Comparison of ENCODE assay signal across 11 mouse cellular contexts in the genomic region with DNA sequence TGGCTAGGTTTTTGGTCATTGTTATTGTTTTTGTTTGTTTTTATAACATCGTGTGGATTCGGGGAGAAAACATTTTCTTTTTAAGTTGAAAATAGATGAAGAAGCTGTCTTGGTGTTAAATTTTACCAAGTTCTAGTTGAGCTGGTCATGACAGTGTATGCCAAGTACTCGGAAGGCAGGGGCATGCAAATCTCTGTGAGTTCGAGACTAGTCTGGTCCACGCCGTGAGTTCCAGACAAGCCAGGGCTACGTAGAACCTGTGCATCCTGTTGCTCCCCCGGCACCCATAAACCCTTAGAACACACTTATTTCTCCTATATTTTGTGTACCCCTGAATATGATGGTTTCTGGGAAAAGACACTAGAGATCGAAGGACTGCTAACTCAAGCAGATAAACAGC. TPM values are rescaled to one million over a fixed set of nuclear protein-coding genes. Genes with fewer than 3 reads are reported as not detected.
DNase-seq lines count a peak whose midpoint lies in the region; ATAC-seq and TF ChIP-seq lines count a peak whose summit lies in the region.
"Had no signal": no experiment of that assay in that cellular context is flagged by ENCODE, and none has a peak within 500 bp of the region (broad histone marks: within the 10 kb centered on the region; RNA-seq: fewer than 3 reads in every experiment).

No protein-coding gene starts in this region.

- peak overlapping the region; percentile 87 for H3K4me2 ChIP-seq in forebrain, embryonic 13.5 days
- peak overlapping the region; percentile 88 for H3K4me2 ChIP-seq in liver, embryonic 12.5 days
- H3K4me2 ChIP-seq in stomach, postnatal 0 days (replicated peaks; ENCODE audit: low read depth): peak overlapping the region; percentile 91

- H3K4me3 ChIP-seq in spleen, adult 2 months (ENCODE audit: extremely low read depth, insufficient read depth, insufficient read length): peak overlapping the region; percentile 12; the same call in 1 of the 2 replicates
- peak overlapping the region; percentile 89 for H3K4me3 ChIP-seq in forebrain, embryonic 13.5 days
- peak overlapping the region; percentile 90 for H3K4me3 ChIP-seq in liver, embryonic 12.5 days
- H3K4me3 ChIP-seq in stomach, postnatal 0 days (ENCODE audit: low read depth, low read length): peak overlapping the region; percentile 68; the same call in 1 of the 2 replicates

- no peak for TF ChIP-seq POLR2A in spleen, adult 2 months (IDR thresholded peaks at IDR 0.05; ENCODE audit: low read depth, low read length)

- 60% methylated on average over 9 of the region's 9 CpGs for WGBS in spleen, adult 2 months
- 62% methylated on average over 9 of the region's 9 CpGs for WGBS in forebrain, embryonic 13.5 days
- WGBS in liver, embryonic 12.5 days (ENCODE audit: insufficient replicate concordance): 40% methylated on average over 9 of the region's 9 CpGs
- 59% methylated on average over 9 of the region's 9 CpGs for WGBS in stomach, postnatal 0 days

- no peak overlapping the region for H3K27ac ChIP-seq in spleen, adult 2 months (ENCODE audit: insufficient read depth, low read length)
- no peak overlapping the region for H3K27ac ChIP-seq in forebrain, embryonic 13.5 days
- peak overlapping the region; percentile 73 for H3K27ac ChIP-seq in liver, embryonic 12.5 days
- H3K27ac ChIP-seq in stomach, postnatal 0 days (replicated peaks): no peak overlapping the region

- H3K4me1 ChIP-seq in spleen, adult 2 months (ENCODE audit: control insufficient read depth, insufficient read depth, insufficient read length): peaks cover 5% of the 10 kb centered on the region; the same call in 1 of the 2 replicates
- H3K4me1 ChIP-seq in forebrain, embryonic 13.5 days: peaks cover 19% of the 10 kb centered on the region
- peaks cover 32% of the 10 kb centered on the region for H3K4me1 ChIP-seq in liver, embryonic 12.5 days
- peaks cover 3% of the 10 kb centered on the region; the same call in 1 of the 2 replicates for H3K4me1 ChIP-seq in stomach, postnatal 0 days (replicated peaks; ENCODE audit: control insufficient read depth, insufficient read depth)

- no peaks in the 10 kb centered on the region for H3K9me3 ChIP-seq in forebrain, embryonic 13.5 days (replicated peaks)
- no peaks in the 10 kb centered on the region for H3K9me3 ChIP-seq in liver, embryonic 12.5 days (replicated peaks)
- H3K9me3 ChIP-seq in stomach, postnatal 0 days (ENCODE audit: control insufficient read depth, low read length): no peaks in the 10 kb centered on the region

- no peaks in the 10 kb centered on the region for H3K27me3 ChIP-seq in spleen, adult 2 months (ENCODE audit: control insufficient read depth, insufficient read depth, low read length)
- no peaks in the 10 kb centered on the region for H3K27me3 ChIP-seq in forebrain, embryonic 13.5 days
- no peaks in the 10 kb centered on the region for H3K27me3 ChIP-seq in liver, embryonic 12.5 days (replicated peaks)
- H3K27me3 ChIP-seq in stomach, postnatal 0 days (ENCODE audit: control insufficient read depth, insufficient read depth, low read length): no peaks in the 10 kb centered on the region

- DNase-seq in spleen, adult 2 months (ENCODE audit: low read depth in 1 of 2, low spot score in 2 of 2): no peak
- DNase-seq in spleen, adult 12 weeks (ENCODE audit: low spot score): no peak
- no peak for DNase-seq in stomach, postnatal 0 days (ENCODE audit: low spot score)
- no peak for DNase-seq in layer of hippocampus, adult 9-10 months (ENCODE audit: low spot score)
- no peak for DNase-seq in cerebellum, adult 9-11 months
- DNase-seq in gastrocnemius, adult 18-20 months (ENCODE audit: low spot score): no peak
- DNase-seq: adrenal gland, postnatal 10 days had no signal

- peak overlapping the region; percentile 74 for H3K9ac ChIP-seq in forebrain, embryonic 13.5 days
- peak overlapping the region; percentile 91 for H3K9ac ChIP-seq in liver, embryonic 12.5 days
- no peak overlapping the region for H3K9ac ChIP-seq in stomach, postnatal 0 days (ENCODE audit: low read length)

- no peak for ATAC-seq in forebrain, embryonic 13.5 days
- ATAC-seq in liver, embryonic 12.5 days: no peak
- no peak for ATAC-seq in stomach, postnatal 0 days (ENCODE audit: low FRiP score, low TSS enrichment)

- no peak for TF ChIP-seq CTCF in spleen, adult 2 months (IDR thresholded peaks at IDR 0.05; ENCODE audit: extremely low read depth, insufficient read depth, insufficient read length, insufficient replicate concordance)
- TF ChIP-seq CTCF in stomach, postnatal 0 days (IDR thresholded peaks at IDR 0.05; ENCODE audit: low read depth): no peak

- TF ChIP-seq EP300 in stomach, postnatal 0 days (optimal IDR thresholded peaks at IDR 0.05): no peak

- no peaks in the 10 kb centered on the region for H3K36me3 ChIP-seq in spleen, adult 2 months (ENCODE audit: control insufficient read depth, insufficient read depth, low read length)
- H3K36me3 ChIP-seq in forebrain, embryonic 13.5 days (ENCODE audit: poor library complexity, severe bottlenecking): peaks cover 27% of the 10 kb centered on the region
- peaks cover 42% of the 10 kb centered on the region for H3K36me3 ChIP-seq in liver, embryonic 12.5 days
- no peaks in the 10 kb centered on the region for H3K36me3 ChIP-seq in stomach, postnatal 0 days (ENCODE audit: control insufficient read depth, insufficient read depth, low read length)

RNA-seq across cellular contexts. Expression of a gene that starts 0.9 kb away (rescaled TPM):
- polyA plus RNA-seq in spleen, adult 2 months (2012; rRNA removed): 1.4 and 3.5 TPM in 2 replicates
- polyA plus RNA-seq in forebrain, embryonic 13.5 days (2015; fragmentation: Nextera tagmentation; extraction: Ambion mirVana): 19.7 and 20.8 TPM in 2 replicates
- polyA plus RNA-seq in liver, embryonic 12.5 days (2016; fragmentation: Nextera tagmentation; extraction: Ambion mirVana): 22.0 and 24.2 TPM in 2 replicates
- polyA plus RNA-seq in stomach, postnatal 0 days (2015; fragmentation: Nextera tagmentation; extraction: Ambion mirVana): 3.5 and 5.2 TPM in 2 replicates
- under 1 TPM; 0.17 to 0.18 TPM for total RNA-seq in gastrocnemius, adult 18-20 months (2021)

RNA-seq across cellular contexts. Expression of a gene that starts 1.0 kb away (rescaled TPM):
- 2.2 and 2.6 TPM in 2 replicates for polyA plus RNA-seq in spleen, adult 2 months (2012; rRNA removed)
- polyA plus RNA-seq in forebrain, embryonic 13.5 days (2015; fragmentation: Nextera tagmentation; extraction: Ambion mirVana): 10.5 and 12.5 TPM in 2 replicates
- 8.9 and 9.8 TPM in 2 replicates for polyA plus RNA-seq in liver, embryonic 12.5 days (2016; fragmentation: Nextera tagmentation; extraction: Ambion mirVana)
- polyA plus RNA-seq in stomach, postnatal 0 days (2015; fragmentation: Nextera tagmentation; extraction: Ambion mirVana): 8.9 and 11.7 TPM in 2 replicates
- total RNA-seq in gastrocnemius, adult 18-20 months (2021): 10 to 100 TPM; 12.3 to 13.5 TPM

RNA-seq across cellular contexts. Expression of a gene that starts 27.3 kb away (rescaled TPM):
- polyA plus RNA-seq in spleen, adult 2 months (2012; rRNA removed): not detected in 2 replicates
- not detected in 2 replicates for polyA plus RNA-seq in forebrain, embryonic 13.5 days (2015; fragmentation: Nextera tagmentation; extraction: Ambion mirVana)
- polyA plus RNA-seq in liver, embryonic 12.5 days (2016; fragmentation: Nextera tagmentation; extraction: Ambion mirVana): not detected in 2 replicates
- not detected in 2 replicates for polyA plus RNA-seq in stomach, postnatal 0 days (2015; fragmentation: Nextera tagmentation; extraction: Ambion mirVana)
- not detected for total RNA-seq in gastrocnemius, adult 18-20 months (2021)
- total RNA-seq: adrenal gland, postnatal 10 days; left cerebral cortex, postnatal 25 days had no signal
- polyA plus RNA-seq: small intestine, adult 2 months had no signal

RNA-seq across cellular contexts. Expression of a gene that starts 33.9 kb away (rescaled TPM):
- 22.7 and 30.7 TPM in 2 replicates for polyA plus RNA-seq in spleen, adult 2 months (2012; rRNA removed)
- 2.1 and 2.6 TPM in 2 replicates for polyA plus RNA-seq in forebrain, embryonic 13.5 days (2015; fragmentation: Nextera tagmentation; extraction: Ambion mirVana)
- polyA plus RNA-seq in liver, embryonic 12.5 days (2016; fragmentation: Nextera tagmentation; extraction: Ambion mirVana): 2.6 and 3.7 TPM in 2 replicates
- 5.0 and 5.7 TPM in 2 replicates for polyA plus RNA-seq in stomach, postnatal 0 days (2015; fragmentation: Nextera tagmentation; extraction: Ambion mirVana)
- total RNA-seq in gastrocnemius, adult 18-20 months (2021): not detected

RNA-seq across cellular contexts. Expression of a gene that starts 37.7 kb away (rescaled TPM):
- polyA plus RNA-seq in spleen, adult 2 months (2012; rRNA removed): 15.6 and 26.4 TPM in 2 replicates
- 6.4 and 8.0 TPM in 2 replicates for polyA plus RNA-seq in forebrain, embryonic 13.5 days (2015; fragmentation: Nextera tagmentation; extraction: Ambion mirVana)
- 7.5 and 7.6 TPM in 2 replicates for polyA plus RNA-seq in liver, embryonic 12.5 days (2016; fragmentation: Nextera tagmentation; extraction: Ambion mirVana)
- 2.9 and 3.2 TPM in 2 replicates for polyA plus RNA-seq in stomach, postnatal 0 days (2015; fragmentation: Nextera tagmentation; extraction: Ambion mirVana)
- 10 to 100 TPM; 11.5 to 13.8 TPM for total RNA-seq in gastrocnemius, adult 18-20 months (2021)

Comparison
In these comparisons a context has a peak if more than half of its experiments do, and no peak if none do; other contexts are left out.
1. H3K4me3 ChIP-seq: peak in every context shown above with its lines; median percentile 90 in liver, embryonic 12.5 days; 89 in forebrain, embryonic 13.5 days; 68 in stomach, postnatal 0 days; 12 in spleen, adult 2 months.